Mouse (Mus musculus) limb, embryonic 12.5 days (tissue): ENCODE measurements around the gene Gtf3c1. TPM values are rescaled to one million over a fixed set of nuclear protein-coding genes. Genes with fewer than 3 reads are reported as not detected.

Experiments
- ATAC-seq: fragments of 200-750 bp; cut with Nextera tagmentation; 2 replicates; pipeline ENCODE4 v1.8.0; 2017; ENCODE audit warnings: low read depth, moderate TSS enrichment; ENCODE audit not compliant: insufficient number of reproducible peaks, insufficient read depth, low FRiP score, low TSS enrichment
- H3K27ac ChIP-seq: fragments of 300-500 bp; sonication (generic); 2 replicates; pipeline ENCODE4 v1.5.1; 2016; ENCODE audit warnings: mild to moderate bottlenecking, moderate library complexity
- H3K27me3 ChIP-seq: fragments of 300-500 bp; sonication (generic); 2 replicates; pipeline ENCODE4 v1.6.1; 2016; ENCODE audit warnings: mild to moderate bottlenecking, moderate library complexity
- H3K36me3 ChIP-seq: fragments of 300-500 bp; sonication (generic); 2 replicates; pipeline ENCODE4 v1.6.1; 2016; ENCODE audit warnings: mild to moderate bottlenecking, moderate library complexity
- H3K4me1 ChIP-seq: fragments of 300-500 bp; sonication (generic); replicated peaks from 2 replicates; pipeline ENCODE4 v1.6.1; 2016
- H3K4me2 ChIP-seq: fragments of 300-500 bp; sonication (generic); 2 replicates; pipeline ENCODE4 v1.6.1; 2016; ENCODE audit warnings: mild to moderate bottlenecking, moderate library complexity
- H3K4me3 ChIP-seq: fragments of 300-500 bp; sonication (generic); replicated peaks from 2 replicates; pipeline ENCODE4 v1.5.1; 2016; ENCODE audit warnings: mild to moderate bottlenecking
- H3K9ac ChIP-seq: fragments of 300-500 bp; sonication (generic); replicated peaks from 2 replicates; pipeline ENCODE4 v1.6.1; 2016; ENCODE audit warnings: mild to moderate bottlenecking, moderate library complexity
- H3K9me3 ChIP-seq: fragments of 300-500 bp; sonication (generic); 2 replicates; pipeline ENCODE4 v1.6.1; 2016; ENCODE audit warnings: mild to moderate bottlenecking, moderate library complexity
- WGBS: fragments of 180-500 bp; shearing (Covaris S2); methylation state at CpG from one replicate; pipeline ENCODE4 v1.1.7; 2016; 5-methylcytosine and 5-hydroxymethylcytosine counted together
- polyA plus RNA-seq: library from polyadenylated mRNA; unstranded; fragments of >200 nt; fragmentation: Nextera tagmentation; extraction: Ambion mirVana; gene quantifications from 2 replicates; pipeline ENCODE4 v1.2.1, GENCODE M21; 2016

The Gtf3c1 gene
- polyA plus RNA-seq, 1 experiment from 2014 or later: 48.1 TPM

DNA sequence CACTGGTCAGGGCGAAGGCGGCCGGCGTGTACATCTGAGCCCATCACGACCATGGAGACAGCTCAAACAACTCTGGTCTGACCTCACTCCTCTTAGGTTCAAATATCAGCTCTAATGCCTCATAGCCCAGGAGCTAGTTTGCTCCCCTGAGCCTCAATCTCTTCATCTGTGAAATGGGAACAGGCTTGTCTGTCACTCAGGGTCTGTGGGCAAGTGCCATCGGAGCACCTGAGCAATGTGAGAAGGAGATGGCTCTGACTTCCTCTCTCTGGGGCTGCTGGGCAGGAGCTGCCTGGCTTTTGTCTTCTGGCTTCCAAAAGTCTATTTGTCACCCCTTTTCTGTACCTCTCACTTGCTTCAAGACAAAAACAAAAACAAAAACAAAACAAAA lies 106.3 kb downstream of the Gtf3c1 start:
- no peak overlapping the region for H3K4me2 ChIP-seq
- no peaks in the 10 kb centered on the region; the same call in 1 of the 2 replicates for H3K27me3 ChIP-seq
- no peaks in the 10 kb centered on the region for H3K4me1 ChIP-seq
- no peaks in the 10 kb centered on the region for H3K36me3 ChIP-seq
- ATAC-seq: no peak
- WGBS: 84% methylated on average over 6 of the region's 6 CpGs
- no peak overlapping the region for H3K4me3 ChIP-seq
- no peaks in the 10 kb centered on the region for H3K9me3 ChIP-seq
- H3K9ac ChIP-seq: no peak overlapping the region
- no peak overlapping the region for H3K27ac ChIP-seq

DNA sequence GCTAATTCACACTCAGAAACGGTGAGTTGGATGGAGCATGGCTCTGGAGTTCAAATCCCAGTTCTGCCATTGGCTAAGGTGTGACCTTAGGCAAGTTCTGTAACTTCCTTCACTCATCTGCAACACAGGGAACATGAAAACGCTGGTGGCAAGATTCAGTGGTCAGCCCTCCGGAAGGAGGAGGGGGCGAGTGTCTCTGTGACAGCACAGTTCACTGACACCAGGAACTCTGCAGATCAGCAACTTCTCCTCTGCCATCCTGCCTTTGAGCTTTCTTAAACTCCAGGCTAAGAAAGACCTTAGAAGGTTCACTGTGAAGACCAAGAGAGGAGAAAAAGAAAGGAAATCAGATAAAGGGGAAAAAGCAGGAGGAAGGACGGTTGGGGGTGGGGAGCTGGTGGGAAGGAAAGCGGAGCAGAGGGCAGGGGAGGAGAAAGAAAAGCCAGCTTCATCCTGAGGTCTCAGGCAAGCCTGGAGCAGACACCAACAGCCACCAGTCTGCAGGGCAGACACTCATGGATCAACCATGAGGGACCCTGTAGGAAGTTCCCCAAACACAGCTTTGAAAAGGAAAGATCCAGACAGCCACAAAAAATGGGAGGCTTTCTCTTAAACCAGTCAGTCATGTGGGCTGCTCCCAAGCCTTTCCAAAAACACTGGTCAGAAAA lies 106.8 kb downstream of the Gtf3c1 start:
- Histone ChIP-seq H3K27me3 (no peaks in the 10 kb centered on the region; the same call in 1 of the 2 replicates), H3K4me3 (no peak overlapping the region), H3K36me3 (no peaks in the 10 kb centered on the region), H3K9me3 (no peaks in the 10 kb centered on the region), H3K9ac (no peak overlapping the region), H3K4me1 (no peaks in the 10 kb centered on the region), H3K4me2 (no peak overlapping the region), H3K27ac (no peak overlapping the region)
- ATAC-seq: no peak
- 42% methylated on average over 6 of the region's 6 CpGs for WGBS

- H3K36me3 ChIP-seq: no peaks in the 10 kb centered on the region
- WGBS: 80% methylated on average over 10 of the region's 10 CpGs
- H3K9me3 ChIP-seq: no peaks in the 10 kb centered on the region
- H3K4me3 ChIP-seq: no peak overlapping the region
- no peaks in the 10 kb centered on the region for H3K4me1 ChIP-seq
- H3K27ac ChIP-seq: no peak overlapping the region
- no peaks in the 10 kb centered on the region; the same call in 1 of the 2 replicates for H3K27me3 ChIP-seq
- no peak overlapping the region for H3K9ac ChIP-seq
- H3K4me2 ChIP-seq: no peak overlapping the region
- ATAC-seq: no peak
Measured at GRCm38 (mm10) chr7:125600136-125600535, 107.4 kb downstream of the Gtf3c1 start.

DNA sequence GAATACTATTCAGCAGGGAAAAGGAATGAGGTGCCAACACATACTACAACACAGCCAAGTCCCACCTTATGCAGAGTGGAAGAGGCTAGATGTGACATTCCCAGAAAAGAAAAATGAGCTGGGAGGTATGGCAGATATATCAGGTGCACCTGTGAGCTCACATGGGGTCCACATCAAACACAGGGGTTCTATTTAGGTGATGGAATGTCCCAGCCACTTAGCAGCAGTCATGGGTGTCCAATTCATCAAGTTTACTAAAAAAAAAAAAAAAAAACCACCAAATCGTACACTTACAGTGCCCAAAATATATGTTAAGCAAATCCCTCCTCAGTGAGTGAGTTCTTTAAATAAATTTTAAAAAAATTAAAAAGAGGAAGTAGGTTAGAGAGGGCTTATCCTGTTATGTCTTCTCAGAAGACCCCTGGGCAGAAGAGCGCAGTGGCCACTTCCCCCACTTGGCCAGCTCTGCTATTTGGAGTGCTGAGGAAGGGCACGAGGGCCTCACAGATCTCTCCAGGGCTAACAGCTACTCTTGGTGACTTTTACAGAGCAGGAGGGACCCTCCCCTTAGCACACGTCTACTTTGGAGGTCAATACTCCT lies 108.1 kb downstream of the Gtf3c1 start:
- H3K9me3 ChIP-seq: no peaks in the 10 kb centered on the region
- no peaks in the 10 kb centered on the region; the same call in 1 of the 2 replicates for H3K27me3 ChIP-seq
- H3K27ac ChIP-seq: no peak overlapping the region
- WGBS: 62% methylated on average over 4 of the region's 4 CpGs
- no peak for ATAC-seq
- no peak overlapping the region for H3K9ac ChIP-seq
- H3K4me1 ChIP-seq: no peaks in the 10 kb centered on the region
- H3K36me3 ChIP-seq: no peaks in the 10 kb centered on the region
- no peak overlapping the region for H3K4me2 ChIP-seq
- H3K4me3 ChIP-seq: no peak overlapping the region

- H3K4me3 ChIP-seq: no peak overlapping the region
- H3K4me1 ChIP-seq: no peaks in the 10 kb centered on the region
- no peak for ATAC-seq
- 90% methylated on average over 11 of the region's 11 CpGs for WGBS
- no peaks in the 10 kb centered on the region for H3K27me3 ChIP-seq
- H3K9ac ChIP-seq: no peak overlapping the region
- no peak overlapping the region for H3K27ac ChIP-seq
- H3K9me3 ChIP-seq: no peaks in the 10 kb centered on the region
- H3K36me3 ChIP-seq: no peaks in the 10 kb centered on the region
- H3K4me2 ChIP-seq: no peak overlapping the region
Measured at GRCm38 (mm10) chr7:125597516-125598347, 109.8 kb downstream of the Gtf3c1 start.

DNA sequence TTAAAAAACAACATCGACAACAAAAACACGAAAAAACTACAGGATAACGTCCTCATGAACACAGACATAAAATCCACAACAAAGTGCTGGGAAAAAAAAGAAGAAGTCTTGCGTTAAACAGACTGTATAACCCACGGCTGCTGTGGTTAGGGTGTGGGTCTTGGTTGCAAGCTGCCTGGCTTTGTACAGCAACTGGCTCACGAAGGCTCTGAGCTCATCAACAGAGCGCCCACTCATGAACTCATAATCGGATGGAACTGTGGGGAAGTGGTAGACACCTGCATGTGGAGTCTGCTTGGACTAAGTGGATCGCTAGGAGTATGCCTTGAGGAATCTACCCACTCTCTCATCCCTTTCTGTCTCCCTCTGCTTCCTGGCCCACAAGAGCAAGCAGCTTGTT lies 110.5 kb downstream of the Gtf3c1 start:
- H3K36me3 ChIP-seq: no peaks in the 10 kb centered on the region
- ATAC-seq: no peak
- H3K27me3 ChIP-seq: no peaks in the 10 kb centered on the region
- no peak overlapping the region for H3K27ac ChIP-seq
- H3K4me3 ChIP-seq: no peak overlapping the region
- WGBS: 89% methylated on average over 9 of the region's 9 CpGs
- H3K9ac ChIP-seq: no peak overlapping the region
- no peak overlapping the region for H3K4me2 ChIP-seq
- H3K9me3 ChIP-seq: no peaks in the 10 kb centered on the region
- H3K4me1 ChIP-seq: no peaks in the 10 kb centered on the region

- H3K4me1 ChIP-seq: no peaks in the 10 kb centered on the region
- H3K36me3 ChIP-seq: no peaks in the 10 kb centered on the region
- 75% methylated on average over 3 of the region's 3 CpGs for WGBS
- ATAC-seq: no peak
- no peaks in the 10 kb centered on the region for H3K27me3 ChIP-seq
- no peak overlapping the region for H3K4me2 ChIP-seq
- H3K9ac ChIP-seq: no peak overlapping the region
- no peak overlapping the region for H3K27ac ChIP-seq
- no peaks in the 10 kb centered on the region for H3K9me3 ChIP-seq
- H3K4me3 ChIP-seq: no peak overlapping the region
Measured at GRCm38 (mm10) chr7:125596406-125596805, 111.2 kb downstream of the Gtf3c1 start.

DNA sequence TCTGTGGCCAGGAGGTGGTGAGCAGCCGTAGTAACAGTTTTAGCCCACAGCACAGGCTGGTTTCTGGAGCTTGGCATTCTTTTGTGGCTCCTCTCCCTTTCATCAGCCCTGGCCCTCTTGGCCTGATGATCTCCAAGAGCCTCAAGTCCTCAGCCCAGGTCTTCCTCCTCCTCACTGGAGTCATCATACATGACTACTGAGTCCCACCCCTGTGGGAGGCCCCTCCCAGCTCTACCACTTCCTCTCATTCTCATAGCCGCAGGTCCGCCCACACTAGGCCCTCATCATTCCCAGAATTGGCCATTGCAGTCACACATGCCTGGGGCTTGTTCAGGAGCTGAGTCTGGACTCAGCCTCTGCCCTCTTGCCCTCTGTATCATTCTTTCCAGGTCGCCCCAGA lies 113.7 kb downstream of the Gtf3c1 start:
- ATAC-seq: no peak
- no peaks in the 10 kb centered on the region for H3K9me3 ChIP-seq
- H3K4me1 ChIP-seq: no peaks in the 10 kb centered on the region
- H3K36me3 ChIP-seq: no peaks in the 10 kb centered on the region
- no peaks in the 10 kb centered on the region for H3K27me3 ChIP-seq
- H3K9ac ChIP-seq: no peak overlapping the region
- H3K4me2 ChIP-seq: no peak overlapping the region
- WGBS: 84% methylated on average over 4 of the region's 4 CpGs
- no peak overlapping the region for H3K27ac ChIP-seq
- no peak overlapping the region for H3K4me3 ChIP-seq

Other genes starting within 250 kb of the Gtf3c1 start
- 114 and 122 TPM in 2 replicates for gene Nsmce1, start 216.2 kb downstream of the Gtf3c1 start, polyA plus RNA-seq
- gene Il4ra, start 155.7 kb downstream of the Gtf3c1 start, polyA plus RNA-seq: 4.6 and 4.8 TPM in 2 replicates
- gene Il21r, start 104.4 kb downstream of the Gtf3c1 start, polyA plus RNA-seq: 0.20 and 0.54 TPM in 2 replicates
- gene D430042O09Rik, start 108 bp upstream of the Gtf3c1 start, polyA plus RNA-seq: 10.6 and 12.0 TPM in 2 replicates